18 mouse cellular contexts compared by ENCODE assay signal in genomic region chr4:138941966-138942365, GRCm38 (mm10). TPM values are rescaled to one million over a fixed set of nuclear protein-coding genes. Genes with fewer than 3 reads are reported as not detected.
DNase-seq lines count a peak whose midpoint lies in the region; ATAC-seq and TF ChIP-seq lines count a peak whose summit lies in the region.
"Had no signal": no experiment of that assay in that cellular context is flagged by ENCODE, and none has a peak within 500 bp of the region (broad histone marks: within the 10 kb centered on the region; RNA-seq: fewer than 3 reads in every experiment).

No protein-coding gene starts in this region.

- peaks cover 10% of the 10 kb centered on the region for H3K4me1 ChIP-seq in intestine, embryonic 15.5 days (replicated peaks)
- H3K4me1 ChIP-seq in lung, embryonic 16.5 days (replicated peaks; ENCODE audit: control insufficient read depth, insufficient read depth, low read length), result peaks cover 19% of the 10 kb centered on the region

- peak; percentile 31 for DNase-seq in gastrocnemius, adult 2 months
- DNase-seq in gastrocnemius, adult 8-10 months (ENCODE audit: low spot score in 2 of 2), result no peak
- DNase-seq in 3T3-L1 (ENCODE audit: low read depth, low spot score), result peak; percentile 13
- DNase-seq in spleen, postnatal 14 days (ENCODE audit: low spot score in 2 of 2), result no peak
- DNase-seq in right cerebral cortex, postnatal 4 days, result no peak
- no peak for DNase-seq in heart, adult 9 months (ENCODE audit: low spot score in 2 of 2)
- DNase-seq: adrenal gland, postnatal 10 days; cerebellum, adult 11 months; heart, adult 11 months; heart, postnatal 4 days; liver, embryonic 13.5 days had no signal

- no peaks in the 10 kb centered on the region for H3K9me3 ChIP-seq in intestine, embryonic 15.5 days
- no peaks in the 10 kb centered on the region for H3K9me3 ChIP-seq in lung, embryonic 16.5 days (ENCODE audit: control insufficient read depth, low read length)
- H3K9me3 ChIP-seq: liver, embryonic 13.5 days; midbrain, embryonic 12.5 days; neural tube, embryonic 12.5 days had no signal

- peak overlapping the region; percentile 77 for H3K27ac ChIP-seq in gastrocnemius, adult 2 months
- peak overlapping the region; percentile 81 for H3K27ac ChIP-seq in intestine, embryonic 15.5 days
- H3K27ac ChIP-seq in lung, embryonic 16.5 days (ENCODE audit: low read length), result peak overlapping the region; percentile 83
- H3K27ac ChIP-seq: liver, embryonic 13.5 days; midbrain, embryonic 12.5 days; neural tube, embryonic 12.5 days had no signal

- intact Hi-C loops in gastrocnemius, adult 2 months (cut with DNase I), result loop anchor here (5.0 kb wide), 1 partner anchor 40 kb away; no protein-coding TSS in a partner anchor

- no peak for TF ChIP-seq CTCF in gastrocnemius, adult 2 months (IDR thresholded peaks at IDR 0.05)

- no peaks in the 10 kb centered on the region for H3K27me3 ChIP-seq in intestine, embryonic 15.5 days (replicated peaks)
- no peaks in the 10 kb centered on the region for H3K27me3 ChIP-seq in lung, embryonic 16.5 days (ENCODE audit: control insufficient read depth, insufficient read depth, low read depth, low read length)
- H3K27me3 ChIP-seq: liver, embryonic 13.5 days; midbrain, embryonic 12.5 days; neural tube, embryonic 12.5 days had no signal

- 26% methylated on average over 6 of the region's 6 CpGs for WGBS in intestine, embryonic 15.5 days
- WGBS in lung, embryonic 16.5 days, result 18% methylated on average over 6 of the region's 6 CpGs

- H3K9ac ChIP-seq in intestine, embryonic 15.5 days, result no peak overlapping the region
- no peak overlapping the region for H3K9ac ChIP-seq in lung, embryonic 16.5 days (ENCODE audit: low read length)
- H3K9ac ChIP-seq: liver, embryonic 13.5 days; midbrain, embryonic 12.5 days; neural tube, embryonic 12.5 days had no signal

- peak overlapping the region; percentile 2; the same call in 1 of the 2 replicates for H3K4me2 ChIP-seq in intestine, embryonic 15.5 days (replicated peaks)
- H3K4me2 ChIP-seq in lung, embryonic 16.5 days (ENCODE audit: low read depth, low read length), result no peak overlapping the region
- H3K4me2 ChIP-seq: liver, embryonic 13.5 days; midbrain, embryonic 12.5 days; neural tube, embryonic 12.5 days had no signal

- 0 out of 2 replicates have a peak, but pooled peaks have one; percentile 22 for ATAC-seq in intestine, embryonic 15.5 days
- peak; percentile 36 for ATAC-seq in lung, embryonic 16.5 days (ENCODE audit: low read depth)
- ATAC-seq: forebrain, embryonic 16.5 days had no signal

- H3K36me3 ChIP-seq in intestine, embryonic 15.5 days, result no peaks in the 10 kb centered on the region
- H3K36me3 ChIP-seq in lung, embryonic 16.5 days (ENCODE audit: control insufficient read depth, insufficient read depth, low read length), result no peaks in the 10 kb centered on the region
- H3K36me3 ChIP-seq: liver, embryonic 13.5 days; midbrain, embryonic 12.5 days; neural tube, embryonic 12.5 days had no signal

- no peak overlapping the region for H3K4me3 ChIP-seq in gastrocnemius, adult 2 months
- no peak overlapping the region for H3K4me3 ChIP-seq in intestine, embryonic 15.5 days (replicated peaks)
- H3K4me3 ChIP-seq in lung, embryonic 16.5 days (ENCODE audit: low read length), result no peak overlapping the region
- H3K4me3 ChIP-seq: liver, embryonic 13.5 days; midbrain, embryonic 12.5 days; neural tube, embryonic 12.5 days had no signal

RNA-seq across cellular contexts. Expression of gene Rnf186, which starts 24.9 kb away (rescaled TPM):
- not detected for total RNA-seq in gastrocnemius, adult 2 months (2021)
- total RNA-seq in gastrocnemius, adult 8-10 months (2022), result not detected
- polyA plus RNA-seq in intestine, embryonic 15.5 days (2015; fragmentation: Nextera tagmentation; extraction: Ambion mirVana), result 79.5 and 98.0 TPM in 2 replicates
- 4.0 and 5.9 TPM in 2 replicates for polyA plus RNA-seq in lung, embryonic 16.5 days (2015; fragmentation: Nextera tagmentation; extraction: Ambion mirVana)
- total RNA-seq: adrenal gland, postnatal 10 days; heart, postnatal 4 days had no signal
- polyA plus RNA-seq: C2C12; forebrain, embryonic 16.5 days; midbrain, embryonic 12.5 days; neural tube, embryonic 12.5 days; testis, adult 2 months had no signal

RNA-seq across cellular contexts. Expression of gene Otud3, which starts 28.2 kb away (rescaled TPM):
- total RNA-seq in gastrocnemius, adult 2 months (2021), result 10 to 100 TPM; 15.7 to 17.2 TPM
- total RNA-seq in gastrocnemius, adult 8-10 months (2022), result 10 to 100 TPM; 16.6 to 22.7 (median 19.5) TPM
- polyA plus RNA-seq in intestine, embryonic 15.5 days (2015; fragmentation: Nextera tagmentation; extraction: Ambion mirVana), result 4.5 and 6.2 TPM in 2 replicates
- polyA plus RNA-seq in lung, embryonic 16.5 days (2015; fragmentation: Nextera tagmentation; extraction: Ambion mirVana), result 3.1 TPM in 2 replicates

RNA-seq across cellular contexts. Expression of gene Tmco4, which starts 30.7 kb away (rescaled TPM):
- 1 to 10 TPM; 7.5 to 7.6 TPM for total RNA-seq in gastrocnemius, adult 2 months (2021)
- total RNA-seq in gastrocnemius, adult 8-10 months (2022), result 10 to 100 TPM; 10.2 to 16.9 (median 12.0) TPM
- polyA plus RNA-seq in intestine, embryonic 15.5 days (2015; fragmentation: Nextera tagmentation; extraction: Ambion mirVana), result 14.1 and 14.3 TPM in 2 replicates
- polyA plus RNA-seq in lung, embryonic 16.5 days (2015; fragmentation: Nextera tagmentation; extraction: Ambion mirVana), result 6.3 and 6.8 TPM in 2 replicates

Comparison
In these comparisons a context has a peak if more than half of its experiments do, and no peak if none do; other contexts are left out.
1. DNase-seq: peak in gastrocnemius, adult 2 months (single experiment) and 3T3-L1 (single experiment); none in gastrocnemius, adult 8-10 months (0 of 2), spleen, postnatal 14 days (0 of 2), right cerebral cortex, postnatal 4 days (single experiment) and heart, adult 9 months (0 of 2).
2. Peak in every context shown above with its lines, with median percentiles within 50 percentile points of each other: H3K27ac ChIP-seq.